In genomic region chr7:100844385-100845025, GRCm38 (mm10) we compare ENCODE assay signal across 8 mouse cellular contexts. TPM values are rescaled to one million over a fixed set of nuclear protein-coding genes. Genes with fewer than 3 reads are reported as not detected.
A peak's percentile ranks its signal among the peaks of the same experiment; 100 is the strongest.
DNase-seq lines count a peak whose midpoint lies in the region; ATAC-seq and TF ChIP-seq lines count a peak whose summit lies in the region.
"Had no signal": no experiment of that assay in that cellular context is flagged by ENCODE, and none has a peak within 500 bp of the region (broad histone marks: within the 10 kb centered on the region; RNA-seq: fewer than 3 reads in every experiment).

No protein-coding gene starts in this region.

- H3K27ac ChIP-seq in kidney, postnatal 0 days, result peak overlapping the region; percentile 68; the same call in 1 of the 2 replicates
- H3K27ac ChIP-seq in intestine, embryonic 16.5 days (ENCODE audit: low read length), result 0 out of 2 replicates have a peak overlapping the region, but pooled peaks have one; percentile 57

- H3K9me3 ChIP-seq in kidney, postnatal 0 days (replicated peaks; ENCODE audit: low read length), result no peaks in the 10 kb centered on the region
- no peaks in the 10 kb centered on the region for H3K9me3 ChIP-seq in intestine, embryonic 16.5 days (ENCODE audit: control insufficient read depth, low read length)

- no peaks in the 10 kb centered on the region for H3K4me1 ChIP-seq in kidney, postnatal 0 days (replicated peaks; ENCODE audit: insufficient read depth, low read length)
- H3K4me1 ChIP-seq in intestine, embryonic 16.5 days (ENCODE audit: control insufficient read depth, insufficient read depth, low read length), result peaks cover 9% of the 10 kb centered on the region

- TF ChIP-seq CTCF in kidney, postnatal 0 days (IDR thresholded peaks at IDR 0.05; ENCODE audit: low read depth), result no peak

- no peak overlapping the region for H3K9ac ChIP-seq in kidney, postnatal 0 days (ENCODE audit: low read depth, low read length)
- no peak overlapping the region for H3K9ac ChIP-seq in intestine, embryonic 16.5 days (ENCODE audit: low read depth, low read length)

- WGBS in kidney, postnatal 0 days, result 77% methylated on average over 2 of the region's 2 CpGs
- WGBS in intestine, embryonic 16.5 days, result 63% methylated on average over 2 of the region's 2 CpGs

- no peak for DNase-seq in kidney, postnatal 0 days (ENCODE audit: low spot score)
- DNase-seq in kidney, adult 11 months, result no peak
- DNase-seq in c-Kit-negative CD71-positive TER-119-positive erythroid progenitor cells, embryonic 14.5 days (ENCODE audit: low read depth, low spot score), result peak; percentile 90
- DNase-seq in spleen, postnatal 10 days (ENCODE audit: low spot score in 2 of 2), result peak; percentile 69 to 86
- DNase-seq in frontal cortex, postnatal 10 days (ENCODE audit: low spot score in 2 of 2), result no peak
- DNase-seq in adipocyte (ENCODE audit: low spot score), result no peak

- H3K36me3 ChIP-seq in kidney, postnatal 0 days (ENCODE audit: insufficient read depth, low read length), result no peaks in the 10 kb centered on the region
- 0 out of 2 replicates have a peak, but pooled peaks cover 3% of the 10 kb centered on the region for H3K36me3 ChIP-seq in intestine, embryonic 16.5 days (ENCODE audit: control insufficient read depth, insufficient read depth, low read length)

- H3K4me3 ChIP-seq in kidney, postnatal 0 days (replicated peaks; ENCODE audit: low read depth, low read length), result no peak overlapping the region
- no peak overlapping the region for H3K4me3 ChIP-seq in intestine, embryonic 16.5 days (ENCODE audit: low read length)
- H3K4me3 ChIP-seq: myocyte had no signal

- ATAC-seq in kidney, postnatal 0 days (replicated peaks; ENCODE audit: low FRiP score, low read depth), result no peak
- ATAC-seq in intestine, embryonic 16.5 days, result peak; percentile 72

- no peak overlapping the region for H3K4me2 ChIP-seq in kidney, postnatal 0 days (ENCODE audit: low read length)
- H3K4me2 ChIP-seq in intestine, embryonic 16.5 days (ENCODE audit: low read depth, low read length), result no peak overlapping the region

- H3K27me3 ChIP-seq in kidney, postnatal 0 days (ENCODE audit: insufficient read depth, low read length), result no peaks in the 10 kb centered on the region
- no peaks in the 10 kb centered on the region for H3K27me3 ChIP-seq in intestine, embryonic 16.5 days (replicated peaks; ENCODE audit: control insufficient read depth, insufficient read depth, low read length)

RNA-seq across cellular contexts. Expression of gene Relt, which starts 18.7 kb away (rescaled TPM):
- polyA plus RNA-seq in kidney, postnatal 0 days (2015; fragmentation: Nextera tagmentation; extraction: Ambion mirVana), result 2.1 and 2.3 TPM in 2 replicates
- 2.4 and 3.8 TPM in 2 replicates for polyA plus RNA-seq in intestine, embryonic 16.5 days (2015; fragmentation: Nextera tagmentation; extraction: Ambion mirVana)

Comparison
In these comparisons a context has a peak if more than half of its experiments do, and no peak if none do; other contexts are left out.
1. DNase-seq: peak in c-Kit-negative CD71-positive TER-119-positive erythroid progenitor cells, embryonic 14.5 days (single experiment) and spleen, postnatal 10 days (2 of 2); none in kidney, postnatal 0 days (single experiment), kidney, adult 11 months (single experiment), frontal cortex, postnatal 10 days (0 of 2) and adipocyte (single experiment).